Mouse (Mus musculus) cerebellum, adult 18-20 months (tissue): Measurements from ENCODE around the gene Cyb5d2.
A peak's percentile ranks its signal among the peaks of the same experiment; 100 is the strongest.

Source experiments
- DNase-seq, 2 experiments: peaks; one replicate each; pipeline ENCODE4 v3.0.0; 2021

Gene Cyb5d2

DNA sequence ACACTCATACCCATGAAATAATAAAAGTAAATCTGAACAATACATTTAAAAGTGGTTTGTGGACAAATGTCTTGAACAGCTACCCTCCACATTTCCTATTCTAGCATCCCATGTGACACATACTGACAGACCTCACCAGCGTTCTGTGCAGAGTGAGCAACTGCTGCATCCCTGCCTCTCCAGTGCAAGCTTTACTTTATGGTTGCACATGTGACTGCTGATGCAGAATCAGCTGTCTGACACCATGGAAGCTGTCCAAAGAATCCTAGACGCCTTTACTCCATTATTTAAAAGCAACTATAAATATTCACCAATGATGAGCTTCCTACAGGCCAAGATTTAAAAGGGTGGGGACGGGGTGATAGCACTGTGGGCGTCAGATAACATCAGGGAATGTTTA lies 24.5 kb downstream of the Cyb5d2 start:
- no peak for DNase-seq

DNA sequence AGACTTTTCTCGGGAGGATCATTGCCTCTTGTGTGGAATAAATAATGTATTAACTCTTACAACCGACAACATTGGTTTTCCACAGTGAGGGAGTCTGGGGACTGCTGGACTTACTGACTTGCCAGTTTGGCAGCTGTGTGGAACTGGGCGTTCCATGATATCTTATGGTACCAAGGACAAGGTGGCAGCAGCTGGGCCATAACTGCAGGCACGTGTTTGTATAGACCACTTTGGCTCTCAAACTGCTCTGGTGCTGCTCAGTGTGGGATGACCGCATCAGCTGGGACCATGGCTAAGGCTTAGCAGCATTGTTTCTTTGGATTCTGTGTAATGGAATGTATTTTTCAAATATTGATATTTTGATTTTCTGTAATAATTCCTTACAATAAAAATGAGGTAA lies 25.1 kb downstream of the Cyb5d2 start:
- DNase-seq: no peak

DNA sequence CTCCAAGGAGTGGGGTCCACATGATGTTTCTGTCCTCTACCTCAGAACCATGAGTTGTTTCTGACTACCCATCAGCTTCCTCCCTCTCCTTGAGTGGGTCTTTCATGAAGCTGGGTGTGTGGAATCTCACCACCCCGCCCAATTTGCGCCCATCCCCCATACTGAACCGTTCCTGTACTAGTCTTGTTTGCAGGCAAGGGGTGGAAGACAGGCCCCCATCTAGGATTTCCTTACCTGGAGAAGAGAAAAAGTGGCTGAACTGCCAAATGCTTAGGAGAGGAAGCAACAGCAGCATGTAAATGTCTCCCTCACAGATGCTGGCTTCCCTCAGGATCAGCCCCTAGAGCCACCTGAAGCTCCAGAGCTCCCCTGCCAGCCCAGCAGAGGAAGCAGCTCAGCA lies 25.6 kb downstream of the Cyb5d2 start:
- no peak for DNase-seq

DNA sequence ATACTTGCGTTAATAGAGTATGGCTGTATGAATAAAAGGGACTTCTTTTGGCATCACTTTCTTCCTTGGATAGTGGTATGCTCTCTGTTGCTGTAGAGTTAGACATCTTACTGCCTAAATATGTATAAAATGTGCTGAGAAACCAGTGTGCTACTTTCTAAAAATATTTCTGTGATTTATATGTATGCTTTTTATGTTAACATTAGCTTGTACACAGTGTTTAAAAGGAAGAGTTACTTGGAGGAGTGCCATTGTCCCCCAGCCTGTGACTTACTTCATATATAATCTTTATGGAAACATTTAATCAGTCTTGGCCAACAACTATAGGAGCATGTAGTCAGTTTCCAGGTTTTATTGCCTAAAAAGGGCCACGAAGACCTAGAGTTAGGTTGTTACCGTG lies 26.9 kb downstream of the Cyb5d2 start:
- DNase-seq: no peak

DNA sequence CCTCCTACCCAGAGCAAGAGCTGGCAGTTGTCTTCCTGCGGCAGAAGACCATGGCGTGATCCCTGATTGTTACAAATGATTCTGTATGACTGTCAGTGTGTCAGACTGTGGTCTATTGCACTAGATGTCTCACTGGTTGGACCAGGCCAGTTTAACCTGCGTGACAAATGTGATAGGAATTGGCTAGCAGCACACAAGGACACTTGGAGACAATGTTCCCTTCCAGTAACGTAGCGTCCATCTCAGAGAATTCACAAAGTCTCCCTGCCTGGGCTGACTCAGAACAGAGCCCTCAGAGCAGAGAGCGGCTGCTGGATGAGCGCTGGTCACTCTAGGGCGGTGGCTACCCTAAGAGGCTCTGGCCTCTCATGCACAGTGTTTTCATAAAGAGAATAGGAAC lies 28.2 kb downstream of the Cyb5d2 start:
- no peak for DNase-seq

DNA sequence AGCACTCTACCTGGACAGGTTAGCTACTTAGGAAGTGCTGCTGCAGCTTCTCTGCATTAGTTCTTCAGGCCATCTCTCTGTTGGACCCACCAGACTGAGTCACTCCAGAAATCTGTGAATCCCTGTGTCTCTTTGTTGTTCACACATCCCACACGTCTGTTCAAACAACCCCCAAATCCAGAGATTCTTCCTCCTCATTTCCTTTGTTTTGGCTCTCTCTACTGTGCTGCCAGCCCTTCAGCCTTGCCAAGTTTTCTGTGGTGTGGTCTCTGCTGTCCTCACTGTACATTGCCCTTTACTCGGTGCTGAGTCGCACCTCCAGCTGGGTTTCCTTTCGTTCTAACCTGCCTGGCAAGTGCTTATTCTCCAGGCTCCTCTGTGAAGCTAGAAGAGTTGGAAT lies 31.7 kb downstream of the Cyb5d2 start:
- no peak for DNase-seq

DNA sequence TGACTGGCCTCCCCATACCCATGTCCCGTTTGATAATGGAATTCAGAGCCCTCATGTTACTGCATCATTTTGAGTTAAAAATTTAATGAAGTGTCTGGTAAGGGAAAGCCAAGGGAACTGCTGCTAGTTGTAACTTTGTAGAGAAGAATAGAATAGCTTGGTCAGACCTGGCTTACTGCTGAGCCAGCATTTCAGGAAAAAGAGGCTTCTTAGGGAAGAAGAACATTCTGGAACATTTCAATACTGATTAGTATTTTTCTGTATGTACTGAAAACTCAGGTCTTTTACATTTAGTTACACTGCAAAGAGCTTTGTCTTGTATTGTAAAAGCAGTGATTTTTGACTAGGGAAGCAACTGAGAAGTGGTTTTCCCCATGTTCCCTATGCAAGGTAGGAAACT lies 35.2 kb downstream of the Cyb5d2 start:
- DNase-seq: no peak

DNA sequence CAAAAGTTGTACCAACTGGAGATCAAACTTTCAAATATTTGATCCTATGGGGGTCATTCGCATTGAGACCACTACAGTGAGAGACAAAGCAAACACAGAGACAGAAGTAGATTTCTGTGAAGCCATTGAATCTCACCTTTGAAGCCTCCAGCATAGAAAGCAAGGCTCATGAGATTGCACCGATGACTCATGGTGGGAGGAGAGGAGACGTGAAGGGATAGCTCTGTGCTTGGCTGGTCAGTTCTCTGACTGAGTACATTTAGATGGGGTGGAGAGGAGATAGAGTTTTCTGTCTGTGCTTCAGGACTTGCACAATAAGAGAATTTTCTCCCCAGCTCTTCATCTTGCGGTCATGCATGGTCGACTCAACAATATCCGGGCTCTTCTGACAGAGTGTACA lies 36.4 kb downstream of the Cyb5d2 start:
- no peak for DNase-seq

DNA sequence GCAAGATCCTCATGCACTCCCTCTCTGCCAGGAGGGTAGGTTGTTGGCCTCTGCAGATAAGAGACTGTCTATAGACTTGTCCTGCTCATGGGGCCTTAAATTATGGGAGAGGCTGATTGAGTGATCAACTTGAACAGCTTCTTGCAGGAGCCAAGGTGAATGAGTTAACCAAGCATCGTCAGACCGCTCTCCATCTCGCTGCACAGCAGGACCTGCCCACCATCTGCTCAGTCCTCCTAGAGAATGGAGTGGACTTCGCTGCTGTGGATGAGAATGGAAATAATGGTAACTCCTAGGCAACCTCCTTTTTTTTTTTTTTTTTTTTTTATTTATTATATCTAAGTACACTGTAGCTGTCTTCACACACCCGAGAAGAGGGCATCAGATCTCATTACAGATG lies 37.6 kb downstream of the Cyb5d2 start:
- peak; percentile 16 to 31 for DNase-seq

DNA sequence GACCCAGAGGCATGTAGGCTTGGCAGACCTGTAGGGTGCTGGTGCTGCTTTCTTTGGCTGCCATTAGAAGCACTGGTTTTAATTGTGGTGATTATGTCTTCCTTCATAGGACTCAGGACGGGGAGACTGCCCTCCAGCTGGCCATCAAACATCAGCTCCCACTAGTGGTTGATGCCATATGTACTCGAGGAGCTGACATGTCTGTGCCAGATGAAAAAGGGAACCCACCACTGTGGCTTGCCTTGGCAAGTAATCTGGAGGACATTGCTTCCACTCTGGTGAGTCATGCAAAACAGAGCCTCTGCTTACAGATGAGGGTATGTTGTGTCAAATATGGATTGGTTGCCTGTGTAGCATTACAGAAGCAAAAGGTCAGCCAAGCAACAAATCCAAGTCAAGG lies 44.0 kb downstream of the Cyb5d2 start:
- no peak for DNase-seq

DNA sequence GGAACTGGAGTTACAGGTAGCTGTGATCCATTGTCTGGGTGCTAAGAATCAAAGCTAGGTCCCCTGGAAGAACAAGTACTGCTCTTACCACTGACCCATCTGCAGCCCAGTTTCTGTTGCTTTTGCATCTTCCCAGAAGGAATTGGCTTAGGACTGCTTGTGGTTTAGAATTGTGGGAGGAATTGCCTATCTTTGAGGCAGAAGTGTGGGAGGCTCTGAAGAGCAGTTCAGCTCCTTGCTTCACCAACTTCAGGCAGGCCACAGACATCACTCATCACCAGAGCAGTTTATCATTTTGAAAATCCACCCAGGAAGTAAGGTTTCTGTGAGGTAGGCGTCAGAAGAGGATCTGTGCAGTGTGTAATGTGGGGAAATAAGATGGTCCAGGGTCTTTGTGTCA lies 56.9 kb downstream of the Cyb5d2 start:
- DNase-seq: no peak

DNA sequence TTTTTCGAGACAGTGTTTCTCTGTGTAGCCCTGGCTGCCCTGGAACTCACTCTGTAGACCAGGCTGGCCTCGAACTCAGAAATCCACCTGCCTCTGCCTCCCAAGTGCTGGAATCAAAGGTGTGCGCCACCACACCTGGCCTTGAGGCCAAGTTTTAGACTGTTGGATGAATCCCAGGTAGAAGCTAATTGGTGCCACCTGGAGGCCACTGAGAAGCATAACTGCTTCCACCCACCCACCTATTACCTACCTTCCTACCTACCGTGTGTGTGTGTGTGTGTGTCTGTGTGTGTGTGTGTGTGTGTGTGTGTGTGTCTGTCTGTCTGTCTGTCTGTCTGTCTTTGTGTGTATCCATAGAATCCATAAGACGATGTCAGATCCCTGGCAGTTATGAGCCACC lies 58.4 kb downstream of the Cyb5d2 start:
- peak; percentile 23 to 32 for DNase-seq

DNA sequence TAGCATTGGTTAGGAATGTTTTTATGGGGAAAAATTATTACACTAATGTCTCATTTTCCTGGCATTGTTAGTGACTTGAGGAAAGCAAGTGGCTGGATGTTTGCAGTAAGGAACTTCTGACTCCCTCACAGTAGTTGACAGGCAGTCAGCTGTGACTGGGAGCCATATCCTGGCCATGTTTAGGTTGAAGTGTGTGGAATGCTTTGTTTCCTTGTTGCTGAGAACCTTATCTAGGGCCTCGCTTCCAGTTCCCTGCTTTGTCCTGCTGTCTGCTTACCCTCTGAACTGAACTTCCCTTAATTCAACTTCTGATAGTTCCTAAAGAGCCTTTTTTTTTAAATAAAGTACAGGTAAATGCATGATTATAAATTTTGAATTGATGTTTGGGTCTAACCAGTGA lies 59.6 kb downstream of the Cyb5d2 start:
- no peak for DNase-seq

DNA sequence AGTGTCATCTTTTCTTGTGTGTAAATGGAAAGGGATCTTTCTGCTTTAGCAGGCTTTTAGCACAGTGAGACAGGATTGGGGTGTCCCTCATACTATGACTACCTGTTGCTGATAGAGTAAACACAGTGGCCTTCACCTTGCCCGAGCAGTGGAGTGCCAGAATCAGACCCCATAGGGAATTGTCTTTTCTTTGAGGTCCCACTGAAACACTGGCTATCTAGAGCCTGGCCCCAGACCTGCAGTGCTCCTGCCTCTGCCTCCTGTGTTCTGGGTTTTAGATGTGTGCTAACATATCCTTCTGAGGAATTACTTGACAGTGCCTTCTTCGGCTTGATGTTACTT lies 60.5 kb downstream of the Cyb5d2 start:
- no peak for DNase-seq

DNA sequence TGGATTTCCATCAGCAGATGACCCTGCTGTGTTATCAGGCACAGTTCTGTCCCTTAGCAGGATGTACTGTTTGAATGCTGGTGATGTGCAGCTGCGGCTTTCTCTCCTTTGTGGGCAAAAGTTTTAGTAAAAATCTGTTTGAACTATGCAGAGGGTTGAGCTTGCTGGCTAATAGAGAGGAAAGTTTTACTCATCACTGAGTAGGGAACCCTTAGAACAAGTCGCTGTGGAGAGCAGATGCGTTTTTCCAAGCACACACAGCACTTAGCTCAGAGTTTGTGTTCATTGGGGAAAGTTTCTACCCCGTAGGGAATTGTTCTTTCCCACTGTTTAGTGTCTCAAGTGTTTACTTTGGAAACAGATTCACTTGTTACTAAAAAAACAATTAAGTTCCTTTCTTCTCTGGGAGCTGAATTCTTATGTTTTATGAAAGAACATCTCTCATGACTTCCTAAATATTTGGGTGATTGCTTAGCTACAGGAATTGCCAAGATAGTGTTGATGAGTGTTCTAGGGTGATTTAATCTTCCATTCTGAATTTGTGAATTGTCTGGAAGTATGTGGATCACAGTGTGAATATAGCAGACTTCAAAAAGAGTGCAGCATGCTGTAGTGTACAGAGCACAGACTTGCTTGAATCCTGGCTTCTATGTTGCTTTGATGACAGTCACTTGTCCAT lies 61.0 kb downstream of the Cyb5d2 start:
- no peak for DNase-seq

DNA sequence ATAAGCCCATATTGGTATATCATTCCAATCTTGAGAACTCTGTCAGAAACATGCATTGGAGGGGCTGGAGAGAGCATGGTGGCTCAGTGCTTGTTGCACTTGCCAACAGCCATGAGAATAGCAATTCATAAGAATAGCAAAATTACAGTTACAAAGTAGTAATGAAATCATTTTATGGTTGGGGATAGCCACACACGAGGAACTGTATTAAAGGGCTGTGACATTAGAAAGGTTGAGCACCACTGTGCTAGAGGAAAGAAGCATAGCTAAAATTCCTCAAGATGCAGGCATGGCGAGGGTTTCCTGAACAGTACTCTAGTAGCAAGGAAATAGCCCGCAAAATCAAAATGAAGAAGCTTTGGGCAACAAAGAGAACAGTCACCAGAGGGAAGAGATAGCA lies 62.2 kb downstream of the Cyb5d2 start:
- DNase-seq: no peak
